Mouse (Mus musculus) colon, adult 2 months (tissue): Measurements from ENCODE around the gene Mark2. TPM values are rescaled to one million over a fixed set of nuclear protein-coding genes. Genes with fewer than 3 reads are reported as not detected.

ENCODE experiments used
- polyA plus RNA-seq: library from polyadenylated mRNA; depleted of rRNA; stranded (reverse); fragments of >200 nt; gene quantifications from 2 replicates; pipeline ENCODE4 v1.2.3, GENCODE M21; 2012; rRNA removed

Mark2 gene
- 192 and 221 TPM in 2 replicates for polyA plus RNA-seq

DNA sequence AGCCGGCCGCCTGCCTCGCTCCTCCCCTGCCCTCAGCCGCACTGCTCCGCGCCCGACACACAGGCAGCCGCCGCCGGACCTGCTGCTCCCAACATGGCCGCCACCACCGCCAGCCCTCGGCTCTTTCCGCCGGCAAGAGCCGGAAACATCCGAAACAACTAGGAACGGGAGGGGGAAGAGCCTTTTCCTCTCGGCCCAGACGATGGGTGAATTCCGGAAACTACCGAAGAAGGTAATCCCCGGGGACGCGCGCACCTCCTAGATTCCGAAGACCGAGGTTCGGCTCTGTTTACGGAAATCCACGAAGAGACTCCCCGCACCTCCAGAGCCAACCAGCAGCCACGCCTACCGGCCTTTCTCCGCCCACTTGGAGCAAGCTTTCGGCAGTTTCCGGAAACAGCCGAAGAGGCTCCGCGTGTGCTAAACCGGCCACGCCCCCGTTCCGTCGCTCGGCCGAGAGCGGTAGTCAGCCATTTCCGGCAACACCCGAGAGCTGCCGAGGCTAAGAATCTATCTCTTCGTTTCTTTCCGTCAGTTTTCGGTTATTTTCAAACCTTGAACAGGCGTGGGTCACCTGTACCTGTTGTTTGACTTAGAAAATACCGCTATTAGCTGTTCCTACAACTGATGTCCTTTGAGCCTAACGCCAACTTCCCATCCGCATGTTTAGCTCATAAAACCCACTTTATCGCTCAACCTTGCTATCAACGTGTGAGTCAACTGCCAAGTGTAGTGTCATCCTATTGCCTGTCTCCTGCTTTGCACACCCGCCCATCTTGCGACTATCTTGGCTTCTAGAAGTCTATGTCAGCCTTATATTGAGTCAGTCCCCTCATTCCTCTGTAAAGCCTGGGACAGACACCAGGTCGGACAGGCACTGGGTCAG lies at the start of gene Mark2:
TSS of gene Mark2 (minus strand) at position 349 of the 886 bp plus-strand sequence.

DNA sequence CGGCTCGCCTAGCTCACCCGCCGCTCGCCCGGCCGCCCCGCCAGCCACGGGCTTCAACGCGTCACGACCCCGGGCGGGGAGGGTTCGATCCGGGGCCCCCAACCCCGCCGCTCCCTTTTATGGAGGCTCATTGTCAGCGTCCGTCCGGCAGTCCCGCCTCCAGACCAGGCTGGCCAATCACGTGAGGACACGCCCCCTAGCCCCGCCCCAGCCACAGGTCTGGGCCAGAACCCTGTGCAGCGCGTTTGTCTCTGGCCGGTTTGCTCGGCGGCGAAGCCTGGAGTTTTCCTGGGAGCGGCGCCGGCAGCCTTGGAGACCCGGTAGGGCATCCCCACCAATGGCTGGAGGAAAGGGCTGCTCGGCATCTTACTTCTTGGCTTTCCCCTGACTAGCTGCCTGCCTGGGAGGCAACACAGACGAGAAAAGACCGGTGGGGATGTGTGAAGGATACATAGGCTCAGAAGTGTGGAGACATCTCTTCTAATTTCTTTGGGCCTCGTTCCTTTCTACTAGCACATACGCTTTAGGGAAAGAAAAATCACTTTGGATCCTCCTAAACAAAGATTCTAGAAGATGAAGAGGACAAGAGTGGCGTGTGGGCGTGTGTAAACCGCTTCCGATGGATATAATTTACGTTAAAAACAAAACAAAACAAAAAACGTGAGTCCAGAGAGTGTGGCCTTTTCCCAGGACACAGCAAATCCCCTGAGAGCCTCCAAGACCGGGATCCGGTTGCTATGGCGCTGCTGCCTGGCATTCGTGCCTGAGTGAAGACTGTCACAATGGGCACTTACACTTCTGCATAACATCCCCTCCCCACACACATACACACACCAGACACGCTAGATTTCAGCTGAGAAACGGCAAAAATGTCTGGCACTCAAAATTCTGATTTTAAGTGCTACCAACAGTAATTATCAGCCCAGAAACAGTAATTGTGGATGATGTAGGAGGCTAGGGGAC lies 41.5 kb upstream of the Mark2 start, which contains the start of gene Spindoc:
TSS of gene Spindoc (minus strand) at position 92 of the 963 bp plus-strand sequence.

DNA sequence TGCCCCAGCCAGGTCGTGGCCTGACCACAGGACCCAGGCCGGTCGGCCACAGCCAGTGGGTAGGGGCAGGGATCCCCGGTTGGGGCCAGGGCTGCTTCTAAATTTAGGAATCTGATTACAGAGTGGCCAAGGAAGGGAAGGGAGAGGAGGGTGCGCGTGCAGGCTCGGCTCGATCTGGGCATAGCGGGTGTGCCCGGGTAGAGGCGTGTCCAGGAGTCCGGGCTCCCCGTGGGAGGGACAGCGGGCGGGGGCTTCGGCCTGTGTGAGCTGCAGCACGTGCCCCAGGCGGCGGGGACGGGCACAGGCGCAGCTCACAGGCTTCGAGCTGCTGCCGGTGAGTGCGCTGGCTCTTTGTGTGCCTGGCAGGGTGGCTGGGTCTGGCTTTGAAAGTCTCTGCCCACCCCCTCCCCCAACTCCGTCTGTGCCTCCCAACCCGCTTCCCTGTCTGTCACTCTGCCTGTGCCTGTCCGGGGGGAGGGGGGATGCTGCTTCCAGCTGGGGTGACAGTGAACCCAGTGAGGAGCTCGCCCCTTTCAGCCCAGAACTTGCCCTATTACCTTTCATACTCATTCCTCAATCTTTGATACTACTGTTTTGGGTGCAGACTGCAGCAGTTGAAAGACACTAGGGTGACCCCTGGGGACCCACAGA lies 74.4 kb downstream of the Mark2 start, which contains the start of gene Rcor2:
TSS of gene Rcor2 (plus strand) at position 235 of the 651 bp plus-strand sequence.

DNA sequence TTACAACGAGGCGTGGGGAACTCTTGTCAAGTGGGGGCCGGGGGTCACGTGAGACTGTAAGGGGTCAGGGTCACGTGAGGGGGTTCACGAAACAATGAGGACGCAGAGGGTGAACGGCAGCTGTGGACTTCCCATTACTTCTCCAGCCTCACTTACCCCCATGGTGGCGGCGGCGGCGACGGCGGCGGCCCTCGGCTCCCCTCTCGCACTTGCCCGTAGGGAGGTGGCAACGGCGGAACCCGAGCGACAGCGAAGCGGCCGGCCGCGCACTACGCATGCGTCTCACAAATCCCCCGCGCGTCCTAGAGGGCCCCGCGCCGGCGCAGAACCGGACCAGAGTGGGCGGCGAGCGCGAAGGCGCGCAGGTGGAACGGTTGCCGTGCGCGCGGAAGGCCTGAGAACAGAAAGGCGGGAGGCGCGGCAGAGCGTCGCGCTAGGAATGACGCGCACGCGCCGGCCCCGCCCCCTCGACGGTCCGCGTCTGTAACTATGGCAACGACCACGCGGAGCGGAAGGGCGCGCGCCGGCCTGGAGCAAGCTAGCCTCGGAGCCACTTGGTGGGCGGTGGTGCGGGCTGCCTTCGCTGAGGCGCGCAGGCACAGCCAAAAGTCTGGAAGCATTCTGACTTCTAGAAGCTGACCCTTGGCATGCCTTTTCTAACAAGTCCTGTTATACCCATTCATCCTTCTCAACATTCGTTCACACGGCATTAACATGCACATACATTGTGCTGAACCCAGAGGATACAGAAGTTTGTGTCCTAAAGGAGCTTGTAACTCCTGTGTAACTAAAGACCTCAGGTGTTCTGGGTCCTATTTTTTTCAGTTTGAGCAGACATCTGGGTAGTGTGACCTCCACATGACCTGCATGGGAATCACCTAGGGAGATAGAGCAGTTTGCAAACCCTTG lies 100.6 kb downstream of the Mark2 start, which contains the start of gene Naa40:
TSS of gene Naa40 (minus strand) at position 402 of the 909 bp plus-strand sequence.

Other genes with a start within 250 kb of the Mark2 start
- 0.71 and 0.73 TPM in 2 replicates for gene Flrt1, start 236.1 kb downstream of the Mark2 start, polyA plus RNA-seq
- gene Otub1, start 135.5 kb downstream of the Mark2 start, polyA plus RNA-seq: 108 and 134 TPM in 2 replicates
- gene Cox8a, start 124.2 kb downstream of the Mark2 start, polyA plus RNA-seq: 3,278 and 6,426 TPM in 2 replicates
- 18.1 and 20.9 TPM in 2 replicates for gene Naa40, start 100.7 kb downstream of the Mark2 start, polyA plus RNA-seq
- gene Rcor2, start 74.5 kb downstream of the Mark2 start, polyA plus RNA-seq: 2.2 and 2.6 TPM in 2 replicates
- gene Spindoc, start 41.1 kb upstream of the Mark2 start, polyA plus RNA-seq: 18.5 and 22.0 TPM in 2 replicates
- 21.6 and 22.2 TPM in 2 replicates for gene 2700081O15Rik, start 75.8 kb upstream of the Mark2 start, polyA plus RNA-seq
- 74.8 and 101 TPM in 2 replicates for gene Rtn3, start 141.4 kb upstream of the Mark2 start, polyA plus RNA-seq
- gene Atl3, start 152.2 kb upstream of the Mark2 start, polyA plus RNA-seq: 6.7 and 7.1 TPM in 2 replicates
- gene Pla2g16, start 215.6 kb upstream of the Mark2 start, polyA plus RNA-seq: 20.4 and 21.3 TPM in 2 replicates